Mouse (Mus musculus): ENCODE measurements at regions not wholly inside any gene's neighbourhood (a gene's known extent, or its start where the extent isn't known, plus 50 kb on each side); places are given as distances from the start of the nearest gene placed in this dataset.

- no peaks in the 10 kb centered on the region for H3K36me3 ChIP-seq (ENCODE audit: control insufficient read depth, insufficient read depth, low read length)
- no peaks in the 10 kb centered on the region for H3K27me3 ChIP-seq (replicated peaks; ENCODE audit: control insufficient read depth, insufficient read depth, low read length)
- H3K4me3 ChIP-seq (ENCODE audit: insufficient read depth, low read depth, low read length): no peak overlapping the region
- no peak overlapping the region for H3K27ac ChIP-seq (ENCODE audit: insufficient read depth, low read depth, low read length)
- no peaks in the 10 kb centered on the region for H3K4me1 ChIP-seq (ENCODE audit: control insufficient read depth, insufficient read depth, low read length)
- WGBS: 85% methylated on average over 3 of the region's 3 CpGs
- no peak for DNase-seq
- TF ChIP-seq POLR2A (IDR thresholded peaks at IDR 0.05; ENCODE audit: low read depth, low read length) (no peak), CTCF (conservative IDR thresholded peaks at IDR 0.05; ENCODE audit: insufficient read depth, insufficient read length, low read depth, low read length) (no peak)
Measured at GRCm38 (mm10) chr1:13949241-13949640, 2143.9 kb downstream of the 4930444P10Rik start.

- Histone ChIP-seq H3K36me3 (ENCODE audit: control insufficient read depth, insufficient read depth, low read length) (no peaks in the 10 kb centered on the region), H3K4me1 (ENCODE audit: control insufficient read depth, insufficient read depth, low read length) (no peaks in the 10 kb centered on the region), H3K27me3 (replicated peaks; ENCODE audit: control insufficient read depth, insufficient read depth, low read length) (no peaks in the 10 kb centered on the region), H3K4me3 (ENCODE audit: insufficient read depth, low read depth, low read length) (no peak overlapping the region), H3K27ac (ENCODE audit: insufficient read depth, low read depth, low read length) (no peak overlapping the region)
- 91% methylated on average over 3 of the region's 3 CpGs for WGBS
- DNase-seq: no peak
- no peak for TF ChIP-seq CTCF (conservative IDR thresholded peaks at IDR 0.05; ENCODE audit: insufficient read depth, insufficient read length, low read depth, low read length)
- TF ChIP-seq POLR2A (IDR thresholded peaks at IDR 0.05; ENCODE audit: low read depth, low read length): no peak
Measured at GRCm38 (mm10) chr1:13941351-13941750, 2151.8 kb downstream of the 4930444P10Rik start.

- H3K36me3 ChIP-seq (ENCODE audit: control insufficient read depth, insufficient read depth, low read length): no peaks in the 10 kb centered on the region
- no peaks in the 10 kb centered on the region for H3K4me1 ChIP-seq (ENCODE audit: control insufficient read depth, insufficient read depth, low read length)
- no peak for TF ChIP-seq CTCF (conservative IDR thresholded peaks at IDR 0.05; ENCODE audit: insufficient read depth, insufficient read length, low read depth, low read length)
- TF ChIP-seq POLR2A (IDR thresholded peaks at IDR 0.05; ENCODE audit: low read depth, low read length): no peak
- H3K4me3 ChIP-seq (ENCODE audit: insufficient read depth, low read depth, low read length): no peak overlapping the region
- H3K27me3 ChIP-seq (replicated peaks; ENCODE audit: control insufficient read depth, insufficient read depth, low read length): no peaks in the 10 kb centered on the region
- DNase-seq: no peak
- no peak overlapping the region for H3K27ac ChIP-seq (ENCODE audit: insufficient read depth, low read depth, low read length)
Measured at GRCm38 (mm10) chr1:13938344-13938743, 2154.8 kb downstream of the 4930444P10Rik start.

GRCm38 (mm10) chr1:13935938-13936491 is 2157.1 kb downstream of the 4930444P10Rik start:
- Histone ChIP-seq H3K4me1 (ENCODE audit: control insufficient read depth, insufficient read depth, low read length) (no peaks in the 10 kb centered on the region), H3K4me3 (ENCODE audit: insufficient read depth, low read depth, low read length) (no peak overlapping the region)
- WGBS: 28% methylated on average over 4 of the region's 4 CpGs

GRCm38 (mm10) chr1:13928679-13929078 is 2164.4 kb downstream of the 4930444P10Rik start:
- TF ChIP-seq POLR2A (IDR thresholded peaks at IDR 0.05; ENCODE audit: low read depth, low read length): no peak
- TF ChIP-seq CTCF (conservative IDR thresholded peaks at IDR 0.05; ENCODE audit: insufficient read depth, insufficient read length, low read depth, low read length): no peak
- no peak overlapping the region for H3K4me3 ChIP-seq (ENCODE audit: insufficient read depth, low read depth, low read length)

More at GRCm38 (mm10) chr1:13935938-13936491, 2157.1 kb downstream of the 4930444P10Rik start:
- TF ChIP-seq CTCF (conservative IDR thresholded peaks at IDR 0.05; ENCODE audit: insufficient read depth, insufficient read length, low read depth, low read length) (no peak), POLR2A (IDR thresholded peaks at IDR 0.05; ENCODE audit: low read depth, low read length) (no peak)
- Histone ChIP-seq H3K27me3 (replicated peaks; ENCODE audit: control insufficient read depth, insufficient read depth, low read length) (no peaks in the 10 kb centered on the region), H3K36me3 (ENCODE audit: control insufficient read depth, insufficient read depth, low read length) (no peaks in the 10 kb centered on the region), H3K27ac (ENCODE audit: insufficient read depth, low read depth, low read length) (no peak overlapping the region)
- no peak for DNase-seq

GRCm38 (mm10) chr1:13927964-13928363 is 2165.2 kb downstream of the 4930444P10Rik start:
- no peaks in the 10 kb centered on the region for H3K36me3 ChIP-seq (ENCODE audit: control insufficient read depth, insufficient read depth, low read length)
- 54% methylated on average over 2 of the region's 2 CpGs for WGBS

More at GRCm38 (mm10) chr1:13928679-13929078, 2164.4 kb downstream of the 4930444P10Rik start:
- Histone ChIP-seq H3K4me1 (ENCODE audit: control insufficient read depth, insufficient read depth, low read length) (no peaks in the 10 kb centered on the region), H3K27ac (ENCODE audit: insufficient read depth, low read depth, low read length) (no peak overlapping the region), H3K36me3 (ENCODE audit: control insufficient read depth, insufficient read depth, low read length) (no peaks in the 10 kb centered on the region), H3K27me3 (replicated peaks; ENCODE audit: control insufficient read depth, insufficient read depth, low read length) (no peaks in the 10 kb centered on the region; the same call in 1 of the 2 replicates)
- no peak for DNase-seq
- 90% methylated on average over 2 of the region's 2 CpGs for WGBS

GRCm38 (mm10) chr1:13925994-13926393 is 2167.1 kb downstream of the 4930444P10Rik start:
- 67% methylated on average over 2 of the region's 2 CpGs for WGBS
- no peaks in the 10 kb centered on the region for H3K4me1 ChIP-seq (ENCODE audit: control insufficient read depth, insufficient read depth, low read length)
- no peak overlapping the region for H3K4me3 ChIP-seq (ENCODE audit: insufficient read depth, low read depth, low read length)
- no peaks in the 10 kb centered on the region; the same call in 1 of the 2 replicates for H3K27me3 ChIP-seq (replicated peaks; ENCODE audit: control insufficient read depth, insufficient read depth, low read length)
- no peaks in the 10 kb centered on the region for H3K36me3 ChIP-seq (ENCODE audit: control insufficient read depth, insufficient read depth, low read length)
- no peak for TF ChIP-seq CTCF (conservative IDR thresholded peaks at IDR 0.05; ENCODE audit: insufficient read depth, insufficient read length, low read depth, low read length)
- no peak for TF ChIP-seq POLR2A (IDR thresholded peaks at IDR 0.05; ENCODE audit: low read depth, low read length)
- no peak for DNase-seq
- H3K27ac ChIP-seq (ENCODE audit: insufficient read depth, low read depth, low read length): no peak overlapping the region

More at GRCm38 (mm10) chr1:13927964-13928363, 2165.2 kb downstream of the 4930444P10Rik start:
- TF ChIP-seq POLR2A (IDR thresholded peaks at IDR 0.05; ENCODE audit: low read depth, low read length) (no peak), CTCF (conservative IDR thresholded peaks at IDR 0.05; ENCODE audit: insufficient read depth, insufficient read length, low read depth, low read length) (no peak)
- no peak overlapping the region for H3K27ac ChIP-seq (ENCODE audit: insufficient read depth, low read depth, low read length)
- no peaks in the 10 kb centered on the region for H3K4me1 ChIP-seq (ENCODE audit: control insufficient read depth, insufficient read depth, low read length)
- H3K27me3 ChIP-seq (replicated peaks; ENCODE audit: control insufficient read depth, insufficient read depth, low read length): no peaks in the 10 kb centered on the region; the same call in 1 of the 2 replicates
- H3K4me3 ChIP-seq (ENCODE audit: insufficient read depth, low read depth, low read length): no peak overlapping the region
- no peak for DNase-seq

All from kidney, adult 2 months (tissue).